9 mouse cellular contexts compared by ENCODE assay signal in genomic region chr10:63308582-63309366, GRCm38 (mm10).
DNase-seq lines count a peak whose midpoint lies in the region; ATAC-seq and TF ChIP-seq lines count a peak whose summit lies in the region.
"Had no signal": no experiment of that assay in that cellular context is flagged by ENCODE, and none has a peak within 500 bp of the region (broad histone marks: within the 10 kb centered on the region; RNA-seq: fewer than 3 reads in every experiment).

No protein-coding gene starts in this region.

- H3K9me3 ChIP-seq in heart, embryonic 12.5 days (replicated peaks): no peaks in the 10 kb centered on the region
- no peaks in the 10 kb centered on the region for H3K9me3 ChIP-seq in liver, embryonic 15.5 days (replicated peaks)
- H3K9me3 ChIP-seq in neural tube, embryonic 14.5 days (ENCODE audit: control insufficient read depth, low read length): no peaks in the 10 kb centered on the region
- H3K9me3 ChIP-seq: limb, embryonic 12.5 days had no signal

- TF ChIP-seq POLR2A in embryonic fibroblast, embryonic 13.5 days (IDR thresholded peaks at IDR 0.05; ENCODE audit: low read depth, low read length): no peak

- peak; percentile 76 for TF ChIP-seq CTCF in embryonic fibroblast, embryonic 13.5 days (IDR thresholded peaks at IDR 0.05; ENCODE audit: borderline replicate concordance, insufficient read depth, low read length)

- H3K4me2 ChIP-seq in heart, embryonic 12.5 days: no peak overlapping the region
- H3K4me2 ChIP-seq in liver, embryonic 15.5 days: no peak overlapping the region
- H3K4me2 ChIP-seq in neural tube, embryonic 14.5 days (ENCODE audit: low read depth, low read length): no peak overlapping the region
- H3K4me2 ChIP-seq: limb, embryonic 12.5 days had no signal

- H3K9ac ChIP-seq in heart, embryonic 12.5 days: no peak overlapping the region
- H3K9ac ChIP-seq in liver, embryonic 15.5 days: no peak overlapping the region
- no peak overlapping the region for H3K9ac ChIP-seq in neural tube, embryonic 14.5 days (replicated peaks; ENCODE audit: low read depth, low read length)
- H3K9ac ChIP-seq: limb, embryonic 12.5 days had no signal

- H3K4me1 ChIP-seq in embryonic fibroblast, embryonic 13.5 days (ENCODE audit: control insufficient read depth, insufficient read depth, low read length): no peaks in the 10 kb centered on the region
- no peaks in the 10 kb centered on the region for H3K4me1 ChIP-seq in heart, embryonic 12.5 days (replicated peaks)
- H3K4me1 ChIP-seq in liver, embryonic 15.5 days (replicated peaks): no peaks in the 10 kb centered on the region
- H3K4me1 ChIP-seq in neural tube, embryonic 14.5 days (ENCODE audit: control insufficient read depth, insufficient read depth, low read length): no peaks in the 10 kb centered on the region
- H3K4me1 ChIP-seq: limb, embryonic 12.5 days had no signal

- H3K36me3 ChIP-seq in heart, embryonic 12.5 days: peaks cover 73% of the 10 kb centered on the region
- H3K36me3 ChIP-seq in liver, embryonic 15.5 days (replicated peaks): peaks cover 80% of the 10 kb centered on the region
- H3K36me3 ChIP-seq in neural tube, embryonic 14.5 days (ENCODE audit: control insufficient read depth, insufficient read depth, low read length): peaks cover 13% of the 10 kb centered on the region

- H3K27me3 ChIP-seq in heart, embryonic 12.5 days (replicated peaks): no peaks in the 10 kb centered on the region
- no peaks in the 10 kb centered on the region for H3K27me3 ChIP-seq in liver, embryonic 15.5 days
- no peaks in the 10 kb centered on the region for H3K27me3 ChIP-seq in neural tube, embryonic 14.5 days (ENCODE audit: control insufficient read depth, insufficient read depth, low read length)
- H3K27me3 ChIP-seq: limb, embryonic 12.5 days had no signal

- no peak overlapping the region for H3K27ac ChIP-seq in embryonic fibroblast, embryonic 13.5 days (ENCODE audit: insufficient read depth, low read length)
- H3K27ac ChIP-seq in heart, embryonic 12.5 days (ENCODE audit: poor library complexity, severe bottlenecking): no peak overlapping the region
- no peak overlapping the region for H3K27ac ChIP-seq in liver, embryonic 15.5 days (replicated peaks)
- H3K27ac ChIP-seq in neural tube, embryonic 14.5 days (ENCODE audit: low read depth, low read length): no peak overlapping the region
- H3K27ac ChIP-seq: limb, embryonic 12.5 days had no signal

- peak; percentile 61 to 62 for DNase-seq in adrenal gland, postnatal 4 days (ENCODE audit: low spot score in 2 of 2)
- peak; percentile 86 to 95 for DNase-seq in kidney, postnatal 36 days
- peak; percentile 92 for DNase-seq in testis, postnatal 10 days (ENCODE audit: low spot score)

- WGBS in heart, embryonic 12.5 days: 43% methylated on average over 10 of the region's 10 CpGs
- 37% methylated on average over 10 of the region's 10 CpGs for WGBS in liver, embryonic 15.5 days (ENCODE audit: insufficient replicate concordance)
- WGBS in neural tube, embryonic 14.5 days: 44% methylated on average over 10 of the region's 10 CpGs

- peak; percentile 81 for ATAC-seq in CD4-positive, CD25-positive, alpha-beta regulatory T cell, adult 4 months
- peak; percentile 64; the same call in 1 of the 2 replicates for ATAC-seq in heart, embryonic 12.5 days (ENCODE audit: insufficient number of reproducible peaks, low FRiP score)
- peak; percentile 74 for ATAC-seq in liver, embryonic 15.5 days (ENCODE audit: insufficient read depth)
- ATAC-seq in neural tube, embryonic 14.5 days (ENCODE audit: low read depth): peak; percentile 38; the same call in 1 of the 2 replicates

- H3K4me3 ChIP-seq in embryonic fibroblast, embryonic 13.5 days (ENCODE audit: insufficient read depth, low read length): no peak overlapping the region
- H3K4me3 ChIP-seq in heart, embryonic 12.5 days: no peak overlapping the region
- no peak overlapping the region for H3K4me3 ChIP-seq in liver, embryonic 15.5 days (replicated peaks)
- H3K4me3 ChIP-seq in neural tube, embryonic 14.5 days (ENCODE audit: low read depth, low read length): no peak overlapping the region
- H3K4me3 ChIP-seq: limb, embryonic 12.5 days had no signal
